Mouse (Mus musculus): ENCODE data around the gene Lrrc15. TPM values are rescaled to one million over a fixed set of nuclear protein-coding genes. Genes with fewer than 3 reads are reported as not detected.

Lrrc15 gene
- polyA plus RNA-seq, 1 experiment from 2014 or later = 0.90 TPM

- Histone ChIP-seq H3K9me3 (no peaks in the 10 kb centered on the region), H3K27me3 (peaks cover 68% of the 10 kb centered on the region), H3K4me2 (no peak overlapping the region), H3K36me3 (no peaks in the 10 kb centered on the region), H3K27ac (no peak overlapping the region), H3K4me1 (replicated peaks) (peaks cover 9% of the 10 kb centered on the region), H3K9ac (replicated peaks) (no peak overlapping the region), H3K4me3 (replicated peaks) (no peak overlapping the region)
- no peak for ATAC-seq (ENCODE audit: insufficient number of reproducible peaks, insufficient read depth, low FRiP score, low TSS enrichment, low read depth)
- WGBS = 74% methylated on average over 2 of the region's 2 CpGs
Measured at GRCm38 (mm10) chr16:30303411-30303810, 20.4 kb upstream of the Lrrc15 start.

DNA sequence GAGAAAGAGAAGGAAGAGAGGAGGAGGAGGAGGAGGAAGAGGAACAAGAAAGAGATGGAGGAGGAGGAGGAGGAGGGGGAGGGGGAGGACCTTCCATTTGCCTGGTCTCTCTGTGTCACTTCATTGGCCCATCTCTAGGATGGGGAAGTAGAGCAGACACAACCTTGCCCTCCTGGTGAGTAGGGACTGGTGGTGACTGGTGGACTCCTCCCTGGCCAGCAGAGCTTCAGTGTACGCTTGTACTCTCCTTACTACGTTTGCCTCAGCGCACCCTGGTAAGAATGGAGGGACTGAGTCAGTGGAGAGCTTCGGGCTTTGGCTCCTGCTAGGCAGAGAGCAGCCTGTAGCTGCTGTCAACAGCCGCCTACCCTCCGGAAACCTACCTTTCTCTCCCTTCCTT, 19.6 kb upstream of the Lrrc15 start:
- no peaks in the 10 kb centered on the region for H3K36me3 ChIP-seq

DNA sequence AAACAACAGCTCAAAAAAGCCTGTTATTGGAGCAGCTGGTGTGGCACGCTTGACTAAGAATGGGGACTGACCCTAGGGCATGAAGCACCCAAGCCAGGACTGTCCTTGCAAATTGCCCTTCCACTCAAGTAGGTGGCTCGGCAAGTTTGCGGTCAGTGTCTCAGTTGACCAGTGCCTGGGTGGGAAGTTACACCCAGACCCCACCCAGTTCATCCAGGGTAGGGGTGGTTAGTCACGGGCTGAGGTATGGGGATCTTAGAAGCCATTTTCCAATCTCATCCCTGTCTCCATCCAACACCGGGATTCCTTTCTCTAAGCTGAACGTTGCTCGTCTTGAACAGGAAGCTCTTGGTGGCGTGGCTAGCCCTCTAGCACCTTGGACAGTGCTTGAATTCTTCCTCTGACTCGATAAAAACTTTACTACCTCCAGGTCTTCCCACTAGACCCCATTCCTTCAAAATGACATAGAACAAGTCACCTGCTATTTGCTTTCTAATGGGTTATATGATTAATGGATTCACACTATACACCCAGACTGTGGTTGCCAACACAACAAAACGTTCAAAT, 16.7 kb upstream of the Lrrc15 start:
- H3K9ac ChIP-seq (replicated peaks) = no peak overlapping the region
- peaks cover 46% of the 10 kb centered on the region for H3K27me3 ChIP-seq
- no peaks in the 10 kb centered on the region for H3K9me3 ChIP-seq
- no peaks in the 10 kb centered on the region for H3K4me1 ChIP-seq (replicated peaks)
- WGBS = 65% methylated on average over 10 of the region's 10 CpGs
- H3K27ac ChIP-seq = no peak overlapping the region
- no peak overlapping the region for H3K4me3 ChIP-seq (replicated peaks)
- no peak for ATAC-seq (ENCODE audit: insufficient number of reproducible peaks, insufficient read depth, low FRiP score, low TSS enrichment, low read depth)
- no peaks in the 10 kb centered on the region for H3K36me3 ChIP-seq
- no peak overlapping the region for H3K4me2 ChIP-seq

More for the DNA sequence above, 19.6 kb upstream of the Lrrc15 start:
- Histone ChIP-seq H3K4me3 (replicated peaks) (no peak overlapping the region), H3K27ac (no peak overlapping the region), H3K27me3 (peaks cover 61% of the 10 kb centered on the region), H3K4me1 (replicated peaks) (0 out of 2 replicates have a peak, but pooled peaks cover 5% of the 10 kb centered on the region), H3K4me2 (no peak overlapping the region), H3K9ac (replicated peaks) (no peak overlapping the region), H3K9me3 (no peaks in the 10 kb centered on the region)
- no peak for ATAC-seq (ENCODE audit: insufficient number of reproducible peaks, insufficient read depth, low FRiP score, low TSS enrichment, low read depth)
- 86% methylated on average over 6 of the region's 6 CpGs for WGBS

DNA sequence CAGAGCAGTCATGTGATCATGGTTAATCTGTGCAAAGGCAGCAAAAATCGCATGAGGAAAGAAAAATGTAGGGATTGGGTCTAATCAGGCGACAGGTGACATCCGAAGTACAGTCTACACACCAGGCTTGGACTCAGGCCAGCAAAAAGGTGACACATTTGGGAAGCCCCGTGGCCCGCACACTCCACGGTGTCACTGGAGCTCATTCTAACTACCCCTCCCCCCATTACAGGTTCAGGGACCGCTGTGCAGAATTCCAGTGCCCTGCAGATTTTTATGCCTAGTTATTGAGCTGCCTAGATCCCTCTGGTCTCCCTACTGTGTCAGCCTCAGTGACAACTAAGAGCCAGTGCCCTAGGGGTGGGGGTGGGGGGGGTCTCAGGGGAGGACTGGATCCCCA, 14.4 kb upstream of the Lrrc15 start:
- no peaks in the 10 kb centered on the region for H3K9me3 ChIP-seq
- H3K9ac ChIP-seq (replicated peaks) = no peak overlapping the region
- no peaks in the 10 kb centered on the region for H3K36me3 ChIP-seq
- no peak overlapping the region for H3K27ac ChIP-seq
- H3K4me3 ChIP-seq (replicated peaks) = no peak overlapping the region
- WGBS = 86% methylated on average over 7 of the region's 7 CpGs
- no peak for ATAC-seq (ENCODE audit: insufficient number of reproducible peaks, insufficient read depth, low FRiP score, low TSS enrichment, low read depth)
- no peaks in the 10 kb centered on the region for H3K4me1 ChIP-seq (replicated peaks)
- no peak overlapping the region for H3K4me2 ChIP-seq
- H3K27me3 ChIP-seq = peaks cover 28% of the 10 kb centered on the region

- Histone ChIP-seq H3K36me3 (no peaks in the 10 kb centered on the region), H3K27me3 (peaks cover 24% of the 10 kb centered on the region), H3K4me2 (no peak overlapping the region), H3K27ac (no peak overlapping the region), H3K9me3 (no peaks in the 10 kb centered on the region), H3K4me3 (replicated peaks) (no peak overlapping the region), H3K9ac (replicated peaks) (no peak overlapping the region), H3K4me1 (replicated peaks) (no peaks in the 10 kb centered on the region)
- 82% methylated on average over 11 of the region's 11 CpGs for WGBS
- no peak for ATAC-seq (ENCODE audit: insufficient number of reproducible peaks, insufficient read depth, low FRiP score, low TSS enrichment, low read depth)
Measured at GRCm38 (mm10) chr16:30296601-30297275, 13.7 kb upstream of the Lrrc15 start.

- no peak overlapping the region for H3K4me2 ChIP-seq
- no peak overlapping the region for H3K9ac ChIP-seq (replicated peaks)
- ATAC-seq (ENCODE audit: insufficient number of reproducible peaks, insufficient read depth, low FRiP score, low TSS enrichment, low read depth) = no peak
- no peaks in the 10 kb centered on the region for H3K4me1 ChIP-seq (replicated peaks)
- no peaks in the 10 kb centered on the region for H3K9me3 ChIP-seq
- H3K36me3 ChIP-seq = no peaks in the 10 kb centered on the region
- H3K27me3 ChIP-seq = peaks cover 10% of the 10 kb centered on the region; the same call in 1 of the 2 replicates
- H3K27ac ChIP-seq = no peak overlapping the region
- no peak overlapping the region for H3K4me3 ChIP-seq (replicated peaks)
- WGBS = 92% methylated on average over 7 of the region's 7 CpGs
Measured at GRCm38 (mm10) chr16:30295106-30295505, 12.1 kb upstream of the Lrrc15 start.

DNA sequence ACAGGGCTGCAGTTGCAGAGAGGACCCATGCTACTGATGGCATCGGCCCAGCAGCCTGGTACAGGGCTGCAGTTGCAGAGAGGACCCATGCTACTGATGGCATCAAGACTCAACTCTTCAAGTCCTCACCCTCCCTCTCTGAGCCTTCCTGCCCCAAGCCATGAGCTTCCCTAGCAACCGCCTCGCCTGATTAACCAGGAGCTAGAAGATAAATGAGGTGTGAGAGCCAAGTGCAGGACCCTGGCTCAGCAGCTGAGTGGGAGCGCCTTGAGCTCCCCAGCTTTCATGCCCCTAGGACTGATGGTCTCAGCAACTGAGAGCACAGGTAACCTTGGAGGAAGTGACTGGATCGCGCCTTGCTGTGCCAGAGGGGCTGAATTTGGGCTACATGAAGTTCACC, 7.4 kb upstream of the Lrrc15 start:
- H3K9me3 ChIP-seq = no peaks in the 10 kb centered on the region
- peaks cover 6% of the 10 kb centered on the region; the same call in 1 of the 2 replicates for H3K27me3 ChIP-seq
- no peak for ATAC-seq (ENCODE audit: insufficient number of reproducible peaks, insufficient read depth, low FRiP score, low TSS enrichment, low read depth)

DNA sequence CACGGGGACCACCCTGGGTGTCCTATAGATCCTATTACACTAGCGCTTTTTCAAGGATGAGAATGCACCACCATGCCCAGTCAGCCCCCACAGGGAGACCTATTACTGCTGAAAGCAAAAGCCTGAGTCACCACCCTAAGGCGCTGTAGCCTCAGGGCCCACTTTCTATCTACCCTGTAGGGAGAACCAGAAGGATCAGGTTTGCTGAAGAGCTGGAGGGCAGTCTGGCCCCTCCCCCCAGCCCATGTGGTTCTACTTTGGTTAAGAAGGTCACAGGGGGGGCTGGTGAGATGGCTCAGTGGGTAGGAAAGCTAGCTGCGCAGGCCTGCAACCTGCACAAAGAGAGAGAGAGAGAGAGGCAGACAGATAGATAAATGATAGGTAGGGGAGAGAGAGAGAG, 2.6 kb upstream of the Lrrc15 start:
- Histone ChIP-seq H3K27ac (no peak overlapping the region), H3K4me2 (no peak overlapping the region), H3K4me1 (replicated peaks) (peaks cover 38% of the 10 kb centered on the region), H3K4me3 (replicated peaks) (no peak overlapping the region), H3K27me3 (peaks cover 27% of the 10 kb centered on the region), H3K36me3 (no peaks in the 10 kb centered on the region), H3K9ac (replicated peaks) (no peak overlapping the region), H3K9me3 (no peaks in the 10 kb centered on the region)
- 57% methylated on average over 4 of the region's 4 CpGs for WGBS
- ATAC-seq (ENCODE audit: insufficient number of reproducible peaks, insufficient read depth, low FRiP score, low TSS enrichment, low read depth) = no peak

More for the DNA sequence above, 7.4 kb upstream of the Lrrc15 start:
- WGBS = 63% methylated on average over 6 of the region's 6 CpGs
- Histone ChIP-seq H3K4me3 (replicated peaks) (no peak overlapping the region), H3K4me1 (replicated peaks) (peaks cover 7% of the 10 kb centered on the region), H3K27ac (no peak overlapping the region), H3K4me2 (no peak overlapping the region), H3K9ac (replicated peaks) (no peak overlapping the region), H3K36me3 (no peaks in the 10 kb centered on the region)

DNA sequence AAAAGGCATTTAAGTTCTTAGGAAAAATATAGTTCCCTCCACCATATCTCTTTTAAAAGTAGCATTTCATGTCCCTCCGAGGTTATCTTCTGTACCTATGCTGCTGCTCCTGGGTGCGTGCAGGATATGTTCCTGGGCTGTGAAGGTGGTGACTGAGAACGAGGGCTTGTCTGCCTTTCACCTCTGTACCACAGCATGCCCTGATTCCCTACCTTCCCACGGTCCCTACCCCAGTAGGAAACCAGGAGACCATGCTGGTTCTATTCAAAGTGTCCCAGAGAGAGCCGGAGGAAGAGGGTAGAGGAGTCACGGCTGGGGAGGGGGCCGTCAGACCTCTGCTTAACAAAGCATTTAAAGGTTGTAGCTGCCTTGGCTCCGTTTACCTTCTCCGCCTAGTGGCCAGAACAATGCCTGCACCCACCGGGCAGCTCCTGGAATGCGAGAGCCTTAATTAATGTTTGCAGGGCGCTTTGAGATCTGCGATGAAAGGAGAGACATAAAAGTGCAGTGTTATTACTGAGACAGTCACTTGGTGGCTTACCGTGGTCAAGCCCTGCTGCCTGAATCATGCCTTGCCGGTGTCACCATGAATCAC, 784 bp upstream of the Lrrc15 start:
- H3K4me2 ChIP-seq = peak overlapping the region; percentile 73
- no peak overlapping the region for H3K9ac ChIP-seq (replicated peaks)
- WGBS = 3% methylated on average over 15 of the region's 15 CpGs
- H3K27ac ChIP-seq = no peak overlapping the region
- peak overlapping the region; percentile 22 for H3K4me3 ChIP-seq (replicated peaks)
- no peaks in the 10 kb centered on the region for H3K36me3 ChIP-seq
- H3K27me3 ChIP-seq = peaks cover 27% of the 10 kb centered on the region
- no peak for ATAC-seq (ENCODE audit: insufficient number of reproducible peaks, insufficient read depth, low FRiP score, low TSS enrichment, low read depth)
- H3K4me1 ChIP-seq (replicated peaks) = peaks cover 45% of the 10 kb centered on the region
- no peaks in the 10 kb centered on the region for H3K9me3 ChIP-seq

DNA sequence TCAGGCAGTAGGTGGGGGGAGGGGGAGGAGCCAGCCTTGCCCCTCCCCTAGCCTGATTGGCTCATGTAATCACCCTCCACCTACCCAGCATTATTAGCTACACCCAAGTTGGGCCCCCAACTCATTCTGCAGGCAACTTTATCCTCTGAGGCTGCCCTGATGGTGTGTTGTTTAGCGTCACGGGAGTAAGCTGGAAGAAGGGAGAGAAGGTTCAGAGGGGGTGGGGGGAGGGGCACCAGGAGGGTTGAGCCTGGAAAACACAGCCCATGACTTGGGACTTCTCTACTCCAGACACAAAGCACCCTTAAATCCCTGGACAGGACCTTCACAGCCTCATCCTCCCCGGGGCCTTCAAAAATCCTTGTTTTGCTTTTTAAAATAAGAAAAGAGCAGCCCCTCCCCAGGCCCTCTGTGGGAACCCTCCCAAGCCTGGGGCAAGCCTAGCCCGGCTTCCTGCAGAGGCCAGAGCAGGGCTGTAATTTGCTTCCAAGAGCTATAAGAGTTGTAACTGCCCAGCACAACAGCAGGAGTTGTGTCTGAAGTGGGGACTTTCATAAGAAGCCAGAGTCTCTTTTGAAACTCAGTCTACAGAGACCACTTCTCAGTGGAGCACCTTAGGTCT, 2.3 kb downstream of the Lrrc15 start:
- Histone ChIP-seq H3K4me2 (peak overlapping the region; percentile 42), H3K9me3 (no peaks in the 10 kb centered on the region), H3K36me3 (no peaks in the 10 kb centered on the region), H3K4me1 (replicated peaks) (peaks cover 53% of the 10 kb centered on the region), H3K4me3 (replicated peaks) (no peak overlapping the region), H3K27me3 (peaks cover 27% of the 10 kb centered on the region), H3K27ac (peak overlapping the region; percentile 69), H3K9ac (replicated peaks) (no peak overlapping the region)
- 5% methylated on average over 4 of the region's 4 CpGs for WGBS
- peak; percentile 28 for ATAC-seq (ENCODE audit: insufficient number of reproducible peaks, insufficient read depth, low FRiP score, low TSS enrichment, low read depth)

GRCm38 (mm10) chr16:30278406-30278805, 4.7 kb downstream of the Lrrc15 start:
- no peak overlapping the region for H3K27ac ChIP-seq
- peaks cover 44% of the 10 kb centered on the region for H3K4me1 ChIP-seq (replicated peaks)
- ATAC-seq (ENCODE audit: insufficient number of reproducible peaks, insufficient read depth, low FRiP score, low TSS enrichment, low read depth) = no peak
- no peak overlapping the region for H3K4me3 ChIP-seq (replicated peaks)
- H3K9ac ChIP-seq (replicated peaks) = no peak overlapping the region
- H3K27me3 ChIP-seq = peaks cover 15% of the 10 kb centered on the region
- WGBS = 62% methylated on average over 11 of the region's 11 CpGs
- no peak overlapping the region for H3K4me2 ChIP-seq
- H3K9me3 ChIP-seq = no peaks in the 10 kb centered on the region
- H3K36me3 ChIP-seq = no peaks in the 10 kb centered on the region
